Mouse (Mus musculus) kidney, embryonic 14.5 days (tissue): ENCODE results near the gene Gm2115. TPM values are rescaled to one million over a fixed set of nuclear protein-coding genes. Genes with fewer than 3 reads are reported as not detected.

Experiments used
- ATAC-seq: fragments of 200-750 bp; cut with Nextera tagmentation; 2 replicates; pipeline ENCODE4 v1.8.0; 2017; ENCODE audit warnings: moderate number of reproducible peaks, mild to moderate bottlenecking, moderate TSS enrichment, moderate library complexity; ENCODE audit not compliant: low FRiP score, low TSS enrichment
- H3K27ac ChIP-seq: fragments of 300-500 bp; sonication (generic); 2 replicates; pipeline ENCODE4 v1.5.1; 2014; ENCODE audit warnings: low read depth, mild to moderate bottlenecking, low read length, moderate library complexity, mixed read lengths
- H3K27me3 ChIP-seq: fragments of 300-500 bp; sonication (generic); 2 replicates; pipeline ENCODE4 v1.6.1; 2014; ENCODE audit warnings: mild to moderate bottlenecking, low read length; ENCODE audit not compliant: control insufficient read depth, insufficient read depth
- H3K36me3 ChIP-seq: fragments of 300-500 bp; sonication (generic); 2 replicates; pipeline ENCODE4 v1.6.1; 2014; ENCODE audit warnings: low read length, mixed read lengths; ENCODE audit not compliant: control insufficient read depth, insufficient read depth
- H3K4me1 ChIP-seq: fragments of 300-500 bp; sonication (generic); 2 replicates; pipeline ENCODE4 v1.6.1; 2014; ENCODE audit warnings: low read length, mixed read lengths; ENCODE audit not compliant: control insufficient read depth, insufficient read depth
- H3K4me2 ChIP-seq: fragments of 300-500 bp; sonication (generic); replicated peaks from 2 replicates; pipeline ENCODE4 v1.6.1; 2014; ENCODE audit warnings: low read depth, mild to moderate bottlenecking, low read length
- H3K4me3 ChIP-seq: fragments of 300-500 bp; sonication (generic); 2 replicates; pipeline ENCODE4 v1.5.1; 2014; ENCODE audit warnings: mild to moderate bottlenecking, low read length
- H3K9ac ChIP-seq: fragments of 300-500 bp; sonication (generic); 2 replicates; pipeline ENCODE4 v1.6.1; 2014; ENCODE audit warnings: low read depth, mild to moderate bottlenecking, low read length, moderate library complexity
- H3K9me3 ChIP-seq: fragments of 300-500 bp; sonication (generic); 2 replicates; pipeline ENCODE4 v1.6.1; 2016; ENCODE audit warnings: low read length; ENCODE audit not compliant: control insufficient read depth
- WGBS: fragments of 180-500 bp; shearing (Covaris S2); extraction: QIAGEN DNeasy Blood & Tissue Kit; methylation state at CpG from one replicate; pipeline ENCODE4 v1.1.7; 2014; 5-methylcytosine and 5-hydroxymethylcytosine counted together
- polyA plus RNA-seq: library from polyadenylated mRNA; unstranded; fragments of >200 nt; fragmentation: Nextera tagmentation; extraction: Ambion mirVana; gene quantifications from 2 replicates; pipeline ENCODE4 v1.2.1, GENCODE M21; 2014

Gene Gm2115
- polyA plus RNA-seq, 1 experiment from 2014 or later: 0.07 TPM

DNA sequence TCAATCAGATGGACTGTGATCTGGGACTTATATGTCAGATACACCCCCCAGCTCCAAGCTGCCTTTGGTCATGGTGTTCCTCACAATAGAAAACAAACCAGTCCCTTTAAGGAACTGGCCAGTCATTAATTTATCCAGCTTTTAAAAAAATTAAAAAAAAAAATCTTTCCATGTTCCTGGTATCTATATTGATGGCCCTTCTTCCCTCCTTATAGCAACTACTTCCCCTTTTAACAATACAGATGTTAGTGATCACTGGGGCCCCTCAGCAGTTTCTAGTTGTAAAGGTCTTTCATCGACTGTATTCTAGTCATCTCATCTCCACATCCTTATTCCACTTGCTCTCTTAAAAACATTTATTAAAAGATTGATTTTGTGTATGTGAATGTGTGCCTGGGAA is 82.9 kb downstream of the Gm2115 start:
- Histone ChIP-seq H3K9me3 (no peaks in the 10 kb centered on the region), H3K4me2 (no peak overlapping the region), H3K4me3 (no peak overlapping the region), H3K27ac (no peak overlapping the region), H3K36me3 (peaks cover 9% of the 10 kb centered on the region; the same call in 1 of the 2 replicates), H3K4me1 (no peaks in the 10 kb centered on the region), H3K27me3 (no peaks in the 10 kb centered on the region), H3K9ac (no peak overlapping the region)
- WGBS: 85% methylated on average over 1 of the region's 1 CpGs
- ATAC-seq: no peak

DNA sequence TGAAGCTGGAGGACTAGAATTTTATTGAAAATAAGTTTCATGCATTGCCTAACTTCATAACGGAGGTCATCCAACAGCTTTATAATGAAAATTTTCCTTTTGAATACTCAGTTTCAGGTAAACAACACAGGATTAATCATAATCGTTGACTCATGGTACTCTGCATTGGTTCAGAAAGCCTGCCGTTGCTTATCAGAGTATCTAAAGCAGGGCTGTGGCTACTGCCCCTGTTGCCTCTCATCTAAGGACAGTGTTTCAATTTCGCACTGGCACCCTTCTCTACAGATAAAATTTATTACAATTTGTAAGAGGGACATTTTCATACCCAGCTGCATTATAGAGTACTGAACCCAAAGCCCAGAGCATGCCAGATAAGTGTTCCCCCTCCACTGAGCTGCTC is 83.7 kb downstream of the Gm2115 start:
- no peak for ATAC-seq
- Histone ChIP-seq H3K36me3 (peaks cover 14% of the 10 kb centered on the region; the same call in 1 of the 2 replicates), H3K9me3 (no peaks in the 10 kb centered on the region), H3K4me3 (no peak overlapping the region), H3K4me1 (no peaks in the 10 kb centered on the region), H3K9ac (no peak overlapping the region), H3K27ac (no peak overlapping the region), H3K27me3 (no peaks in the 10 kb centered on the region), H3K4me2 (no peak overlapping the region)
- WGBS: 83% methylated on average over 4 of the region's 4 CpGs

DNA sequence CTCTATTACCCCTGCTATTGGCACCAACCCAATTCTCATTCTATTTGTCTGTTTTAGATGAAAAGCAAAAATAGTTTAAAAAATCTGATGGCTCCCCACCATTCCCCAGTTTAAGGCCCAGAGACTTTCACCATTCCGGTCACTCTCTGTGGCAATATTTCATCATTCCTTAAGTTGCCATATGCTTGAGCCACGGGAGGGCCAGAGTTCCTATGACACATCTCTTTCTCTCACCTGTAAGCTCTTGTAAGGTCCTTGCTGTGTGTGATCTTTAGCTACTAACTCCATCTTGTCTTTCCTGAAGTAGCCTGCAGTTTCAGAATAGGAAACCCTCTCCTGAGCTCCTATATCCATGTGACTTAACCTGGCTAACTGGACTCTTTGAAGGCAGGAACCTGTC is 90.2 kb downstream of the Gm2115 start:
- ATAC-seq: no peak

DNA sequence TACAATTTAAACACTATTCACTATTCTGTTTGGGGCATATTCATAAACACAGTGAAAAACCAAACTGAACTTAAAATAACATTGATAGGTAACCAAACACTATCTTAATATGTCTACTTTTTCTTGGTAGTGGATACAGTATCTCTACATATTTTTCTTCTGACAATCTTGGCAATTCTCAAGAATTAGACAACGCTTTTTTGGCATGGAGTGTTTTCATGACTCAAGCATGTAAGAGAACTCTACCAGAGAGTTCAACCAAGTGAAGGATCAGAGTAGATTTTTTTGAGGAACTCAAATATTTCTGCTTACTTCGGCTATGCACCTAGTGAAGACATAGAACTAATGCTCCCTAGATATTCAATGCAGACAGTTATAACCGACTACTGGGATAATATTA is 92.2 kb downstream of the Gm2115 start:
- ATAC-seq: no peak
- H3K9ac ChIP-seq: no peak overlapping the region
- no peak overlapping the region for H3K27ac ChIP-seq
- H3K9me3 ChIP-seq: no peaks in the 10 kb centered on the region
- WGBS: 94% methylated on average over 3 of the region's 3 CpGs
- peaks cover 24% of the 10 kb centered on the region for H3K36me3 ChIP-seq
- no peak overlapping the region for H3K4me3 ChIP-seq
- H3K4me1 ChIP-seq: no peaks in the 10 kb centered on the region
- H3K27me3 ChIP-seq: no peaks in the 10 kb centered on the region
- H3K4me2 ChIP-seq: no peak overlapping the region

More for the DNA sequence above, 90.2 kb downstream of the Gm2115 start:
- H3K27me3 ChIP-seq: no peaks in the 10 kb centered on the region
- H3K9ac ChIP-seq: no peak overlapping the region
- WGBS: 90% methylated on average over 2 of the region's 2 CpGs
- no peak overlapping the region for H3K27ac ChIP-seq
- no peaks in the 10 kb centered on the region for H3K9me3 ChIP-seq
- H3K4me2 ChIP-seq: no peak overlapping the region
- no peak overlapping the region for H3K4me3 ChIP-seq
- no peaks in the 10 kb centered on the region for H3K4me1 ChIP-seq
- peaks cover 20% of the 10 kb centered on the region; the same call in 1 of the 2 replicates for H3K36me3 ChIP-seq

DNA sequence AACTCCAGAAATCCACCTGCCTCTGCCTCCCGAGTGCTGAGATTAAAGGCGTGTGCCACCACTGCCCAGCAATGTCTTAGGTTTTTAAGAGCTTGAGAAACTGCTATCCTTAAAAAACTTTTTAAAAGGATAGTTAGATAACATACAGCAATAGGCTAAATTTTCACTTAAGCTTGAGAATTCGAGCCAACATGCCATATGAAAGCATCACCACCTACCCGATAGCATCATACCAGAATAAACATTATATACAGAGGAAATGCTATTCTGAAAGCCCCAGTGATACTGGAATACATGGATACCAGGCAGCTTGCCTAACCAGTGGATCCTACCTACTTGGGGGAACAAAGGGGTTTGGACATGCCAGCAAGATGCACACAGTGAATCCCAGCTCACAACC is 95.0 kb downstream of the Gm2115 start:
- Histone ChIP-seq H3K9ac (no peak overlapping the region), H3K4me1 (no peaks in the 10 kb centered on the region), H3K4me3 (no peak overlapping the region), H3K4me2 (no peak overlapping the region), H3K27me3 (no peaks in the 10 kb centered on the region), H3K9me3 (no peaks in the 10 kb centered on the region), H3K27ac (no peak overlapping the region), H3K36me3 (peaks cover 15% of the 10 kb centered on the region)
- ATAC-seq: no peak
- WGBS: 96% methylated on average over 4 of the region's 4 CpGs

DNA sequence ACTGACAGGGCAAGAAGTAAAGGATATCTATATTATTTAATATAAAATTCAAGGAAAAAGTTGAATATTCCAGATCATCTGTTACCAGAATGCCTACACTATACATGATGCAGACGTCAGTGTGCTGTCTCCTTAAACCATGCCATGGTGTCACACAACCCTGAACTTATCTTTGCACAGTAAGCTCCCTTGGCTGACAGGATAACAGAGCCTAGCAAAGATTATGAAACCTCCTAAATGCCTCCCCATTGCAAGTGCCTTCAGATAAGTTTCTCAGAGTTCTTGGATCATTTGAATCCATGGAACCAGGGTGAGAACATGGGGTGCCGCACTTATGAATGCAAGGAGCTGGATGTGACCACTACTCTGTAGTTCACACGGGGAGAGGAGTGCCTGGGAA is 103.1 kb downstream of the Gm2115 start:
- Histone ChIP-seq H3K27me3 (no peaks in the 10 kb centered on the region), H3K4me1 (no peaks in the 10 kb centered on the region), H3K36me3 (peaks cover 19% of the 10 kb centered on the region), H3K4me2 (no peak overlapping the region), H3K9me3 (no peaks in the 10 kb centered on the region), H3K4me3 (no peak overlapping the region), H3K9ac (no peak overlapping the region), H3K27ac (no peak overlapping the region)
- WGBS: 93% methylated on average over 3 of the region's 3 CpGs
- no peak for ATAC-seq

Other genes with a start within 250 kb of the Gm2115 start
- gene Arnt2, start 118.8 kb upstream of the Gm2115 start, polyA plus RNA-seq: 8.6 and 10.5 TPM in 2 replicates
- gene Fah, start 77.8 kb downstream of the Gm2115 start, polyA plus RNA-seq: 2.7 and 3.8 TPM in 2 replicates
- 167 and 180 TPM in 2 replicates for gene Zfand6, start 161.0 kb downstream of the Gm2115 start, polyA plus RNA-seq